Mouse (Mus musculus) embryonic facial prominence, embryonic 14.5 days (tissue): ENCODE measurements around the gene Nop58. TPM values are rescaled to one million over a fixed set of nuclear protein-coding genes. Genes with fewer than 3 reads are reported as not detected.

Experiments
- ATAC-seq: fragments of 200-750 bp; cut with Nextera tagmentation; 2 replicates; pipeline ENCODE4 v1.8.0; 2017; ENCODE audit warnings: low read depth, moderate number of reproducible peaks, moderate TSS enrichment
- DNase-seq: peaks from one replicate; pipeline ENCODE4 v3.0.0-alpha.2; 2015; ENCODE audit warnings: low spot score
- H3K27ac ChIP-seq: fragments of 300-500 bp; sonication (generic); replicated peaks from 2 replicates; pipeline ENCODE4 v1.5.1; 2014; ENCODE audit warnings: low read depth, mild to moderate bottlenecking, low read length, moderate library complexity
- H3K27me3 ChIP-seq: fragments of 300-500 bp; sonication (generic); replicated peaks from 2 replicates; pipeline ENCODE4 v1.6.1; 2014; ENCODE audit warnings: low read length; ENCODE audit not compliant: control insufficient read depth, insufficient read depth
- H3K36me3 ChIP-seq: fragments of 300-500 bp; sonication (generic); 2 replicates; pipeline ENCODE4 v1.6.1; 2014; ENCODE audit warnings: low read length, mixed read lengths; ENCODE audit not compliant: control insufficient read depth, insufficient read depth
- H3K4me1 ChIP-seq: fragments of 300-500 bp; sonication (generic); 2 replicates; pipeline ENCODE4 v1.6.1; 2014; ENCODE audit warnings: antibody characterized with exemption, low read length; ENCODE audit not compliant: control insufficient read depth, insufficient read depth
- H3K4me2 ChIP-seq: fragments of 300-500 bp; sonication (generic); 2 replicates; pipeline ENCODE4 v1.6.1; 2014; ENCODE audit warnings: low read depth, mild to moderate bottlenecking, low read length, moderate library complexity, mixed read lengths
- H3K4me3 ChIP-seq: fragments of 300-500 bp; sonication (generic); 2 replicates; pipeline ENCODE4 v1.5.1; 2014; ENCODE audit warnings: low read depth, mild to moderate bottlenecking, low read length
- H3K9ac ChIP-seq: fragments of 300-500 bp; sonication (generic); 2 replicates; pipeline ENCODE4 v1.6.1; 2014; ENCODE audit warnings: low read depth, mild to moderate bottlenecking, low read length, moderate library complexity, mixed read lengths
- H3K9me3 ChIP-seq: fragments of 300-500 bp; sonication (generic); 2 replicates; pipeline ENCODE4 v1.6.1; 2016; ENCODE audit warnings: low read length; ENCODE audit not compliant: control insufficient read depth
- WGBS: fragments of 180-500 bp; shearing (Covaris S2); extraction: QIAGEN DNeasy Blood & Tissue Kit; methylation state at CpG from one replicate; pipeline ENCODE4 v1.1.7; 2014; 5-methylcytosine and 5-hydroxymethylcytosine counted together
- polyA plus RNA-seq: library from polyadenylated mRNA; unstranded; fragments of >200 nt; fragmentation: Nextera tagmentation; extraction: Ambion mirVana; gene quantifications from 2 replicates; pipeline ENCODE4 v1.2.1, GENCODE M21; 2014

Gene Nop58
- polyA plus RNA-seq, 1 experiment from 2014 or later: 192 TPM

DNA sequence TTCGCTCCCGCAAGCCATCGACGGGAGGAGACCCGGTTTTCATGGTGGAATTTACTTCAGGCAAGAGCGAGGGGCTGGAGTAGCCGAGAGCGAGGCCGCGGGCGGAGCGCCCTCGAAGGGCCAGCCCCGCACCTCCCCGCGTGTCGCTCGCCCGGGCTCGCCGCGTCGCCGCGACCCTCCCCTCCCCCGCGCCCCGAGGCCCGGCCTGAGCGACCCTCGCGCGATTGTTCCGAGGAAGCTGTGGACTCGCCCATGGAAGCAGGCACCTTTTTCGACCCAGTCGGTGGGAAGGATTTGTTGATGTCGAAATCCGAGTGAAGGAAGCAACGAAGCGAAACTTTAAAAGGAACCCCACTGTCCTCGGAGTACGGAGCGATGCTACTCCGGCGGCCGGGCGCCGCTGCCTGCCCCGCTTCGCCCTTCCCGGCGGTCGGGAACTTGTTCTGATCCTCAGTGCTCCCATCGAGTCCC lies 79.0 kb downstream of the Nop58 start:
- Histone ChIP-seq H3K9ac (peak overlapping the region; percentile 96), H3K4me2 (peak overlapping the region; percentile 83), H3K36me3 (no peaks in the 10 kb centered on the region), H3K4me3 (peak overlapping the region; percentile 92), H3K27me3 (no peaks in the 10 kb centered on the region), H3K9me3 (no peaks in the 10 kb centered on the region), H3K4me1 (peaks cover 14% of the 10 kb centered on the region), H3K27ac (peak overlapping the region; percentile 99)
- DNase-seq (peak; percentile 70), ATAC-seq (peak; percentile 62)
- WGBS: under 1% methylated on average over 21 of the region's 55 CpGs

DNA sequence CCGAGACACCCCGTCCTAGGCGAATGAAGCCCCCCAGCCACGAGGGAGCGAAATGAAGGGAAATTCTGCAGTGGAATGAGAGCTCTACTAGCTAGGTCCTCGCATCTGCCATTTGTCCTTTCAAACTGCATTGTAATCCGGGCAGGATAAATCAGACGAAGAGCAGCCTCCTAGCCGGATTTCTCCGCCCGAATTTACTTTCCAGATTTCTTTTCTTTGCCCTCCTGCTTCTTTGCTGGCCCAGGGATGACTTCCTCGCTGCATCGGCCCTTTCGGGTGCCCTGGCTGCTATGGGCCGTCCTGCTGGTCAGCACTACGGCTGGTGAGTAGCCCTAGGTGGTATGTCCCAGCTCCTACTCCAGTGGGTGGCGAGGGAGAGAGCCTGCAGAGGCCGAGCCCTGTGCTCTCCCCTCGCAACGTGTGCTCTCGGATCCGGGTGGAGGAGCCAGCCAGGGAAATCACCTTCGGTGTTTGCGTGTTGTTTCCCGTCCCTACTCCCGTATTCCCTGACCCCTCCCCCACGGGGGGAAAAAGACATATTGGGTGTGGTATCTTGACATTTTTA lies 79.7 kb downstream of the Nop58 start:
- ATAC-seq (no peak), DNase-seq (peak; percentile 59)
- no peaks in the 10 kb centered on the region for H3K9me3 ChIP-seq
- H3K27me3 ChIP-seq: no peaks in the 10 kb centered on the region
- peak overlapping the region; percentile 99 for H3K27ac ChIP-seq
- H3K4me3 ChIP-seq: peak overlapping the region; percentile 92
- H3K9ac ChIP-seq: peak overlapping the region; percentile 96
- H3K4me1 ChIP-seq: peaks cover 14% of the 10 kb centered on the region
- H3K4me2 ChIP-seq: peak overlapping the region; percentile 83
- under 1% methylated on average over 27 of the region's 27 CpGs for WGBS
- H3K36me3 ChIP-seq: 0 out of 2 replicates have a peak, but pooled peaks cover 5% of the 10 kb centered on the region

DNA sequence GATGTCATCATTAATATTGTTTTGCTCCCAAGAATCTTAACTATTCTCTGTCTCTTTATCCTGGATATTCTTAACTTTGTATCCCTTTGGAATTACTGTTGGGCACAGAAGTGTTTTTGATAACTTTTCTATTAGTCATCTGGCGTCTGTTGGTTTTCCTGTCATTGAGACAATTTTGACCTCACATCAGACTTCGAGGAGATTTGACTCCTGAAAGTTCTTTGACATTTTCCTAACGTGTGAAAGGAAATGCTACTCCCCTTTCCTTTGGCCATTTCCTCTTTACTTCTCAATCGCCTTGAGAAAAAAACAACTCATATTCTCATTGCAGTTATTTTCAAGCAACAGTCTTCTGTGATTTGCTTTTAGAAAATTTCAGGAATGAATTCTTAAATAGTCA lies 80.5 kb downstream of the Nop58 start:
- no peak for DNase-seq
- Histone ChIP-seq H3K9ac (peak overlapping the region; percentile 96), H3K36me3 (0 out of 2 replicates have a peak, but pooled peaks cover 5% of the 10 kb centered on the region), H3K4me1 (peaks cover 14% of the 10 kb centered on the region), H3K4me3 (peak overlapping the region; percentile 92), H3K27me3 (no peaks in the 10 kb centered on the region), H3K9me3 (no peaks in the 10 kb centered on the region), H3K4me2 (peak overlapping the region; percentile 83), H3K27ac (no peak overlapping the region)
- no peak for ATAC-seq
- 2% methylated on average over 4 of the region's 4 CpGs for WGBS

DNA sequence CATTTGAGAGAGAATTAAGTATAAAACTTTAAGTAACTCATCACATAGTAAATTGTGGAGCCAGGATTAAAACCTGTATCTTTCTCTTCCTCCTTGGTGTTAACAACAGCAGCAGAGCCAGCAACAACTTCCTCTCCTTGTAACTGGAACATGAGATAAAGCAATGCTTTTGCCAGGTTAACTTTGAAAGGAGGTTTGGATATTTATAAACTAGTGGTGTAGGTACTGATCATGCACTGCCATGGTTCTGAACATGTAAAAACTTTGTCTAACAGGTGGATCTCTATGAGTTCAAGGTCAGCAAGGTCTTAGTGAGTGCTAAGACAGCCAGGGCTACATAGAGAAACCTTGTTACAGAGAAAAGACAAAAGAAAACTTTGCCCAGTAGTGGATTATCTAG lies 81.9 kb downstream of the Nop58 start:
- no peak for ATAC-seq
- DNase-seq: no peak
- Histone ChIP-seq H3K27ac (no peak overlapping the region), H3K4me2 (peak overlapping the region; percentile 67), H3K36me3 (0 out of 2 replicates have a peak, but pooled peaks cover 5% of the 10 kb centered on the region), H3K27me3 (no peaks in the 10 kb centered on the region), H3K4me3 (peak overlapping the region; percentile 38), H3K4me1 (peaks cover 14% of the 10 kb centered on the region), H3K9ac (peak overlapping the region; percentile 52), H3K9me3 (no peaks in the 10 kb centered on the region)

Other genes with a start within 250 kb of the Nop58 start
- gene Fzd7, start 202.5 kb upstream of the Nop58 start, polyA plus RNA-seq: 13.8 and 16.6 TPM in 2 replicates
- 1.6 and 5.9 TPM in 2 replicates for gene Gm973, start 168.7 kb upstream of the Nop58 start, polyA plus RNA-seq
- gene Sumo1, start 14.1 kb upstream of the Nop58 start, polyA plus RNA-seq: 354 and 387 TPM in 2 replicates
- 13.9 and 15.4 TPM in 2 replicates for gene Bmpr2, start 78.4 kb downstream of the Nop58 start, polyA plus RNA-seq
- gene Fam117b, start 228.0 kb downstream of the Nop58 start, polyA plus RNA-seq: 10.7 and 11.8 TPM in 2 replicates